Mouse (Mus musculus) spleen, embryonic (tissue): Measurements from ENCODE around the gene Gmds.

Source experiments
- CTCF ChIA-PET: fragments of 350-600 bp; sonication (Branson Sonifier 250); formaldehyde crosslinking; loops from one replicate; lab custom pipeline; 2022; lab: Charles Lee

Gene Gmds

GRCm38 (mm10) chr13:32034139-32034538 is 304.4 kb downstream of the Gmds start:
- CTCF ChIA-PET = no interaction called here

DNA sequence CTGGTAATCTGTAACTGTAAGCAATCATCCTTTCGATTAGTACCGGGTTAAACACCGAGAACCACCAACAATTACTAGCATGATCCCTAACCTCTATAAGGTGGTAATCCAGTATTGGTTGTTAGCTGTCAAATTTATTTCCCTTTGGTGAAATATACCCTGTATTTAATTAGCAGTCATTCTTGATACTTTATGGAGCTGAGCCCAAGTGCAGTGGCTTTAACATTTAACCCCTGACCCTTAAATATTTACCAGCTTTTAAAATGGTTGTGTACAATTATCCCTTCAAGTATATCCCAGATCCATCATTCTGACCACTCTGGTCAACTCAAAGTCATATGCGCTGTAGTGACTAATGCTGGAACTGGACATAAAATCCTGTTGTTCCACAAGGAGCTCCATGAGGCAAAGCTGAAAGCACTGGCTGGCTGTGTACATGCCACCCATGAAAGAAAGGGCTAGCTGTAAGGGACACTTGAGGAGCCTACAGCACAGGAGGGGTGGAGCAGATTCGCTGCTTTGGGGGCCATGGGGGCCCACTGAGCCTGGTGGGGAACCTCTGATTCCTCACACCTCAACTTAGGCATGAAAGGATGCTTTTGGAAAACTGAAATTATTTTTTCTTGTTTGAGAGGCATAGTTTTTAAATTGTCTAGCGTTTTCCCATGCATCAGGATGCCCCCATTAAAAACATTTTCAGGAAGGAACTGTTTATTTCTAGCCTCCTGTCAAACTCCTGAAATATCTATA is 312.1 kb downstream of the Gmds start:
- CTCF ChIA-PET = no interaction called here

GRCm38 (mm10) chr13:32024822-32025221 is 313.7 kb downstream of the Gmds start:
- CTCF ChIA-PET = no interaction called here

DNA sequence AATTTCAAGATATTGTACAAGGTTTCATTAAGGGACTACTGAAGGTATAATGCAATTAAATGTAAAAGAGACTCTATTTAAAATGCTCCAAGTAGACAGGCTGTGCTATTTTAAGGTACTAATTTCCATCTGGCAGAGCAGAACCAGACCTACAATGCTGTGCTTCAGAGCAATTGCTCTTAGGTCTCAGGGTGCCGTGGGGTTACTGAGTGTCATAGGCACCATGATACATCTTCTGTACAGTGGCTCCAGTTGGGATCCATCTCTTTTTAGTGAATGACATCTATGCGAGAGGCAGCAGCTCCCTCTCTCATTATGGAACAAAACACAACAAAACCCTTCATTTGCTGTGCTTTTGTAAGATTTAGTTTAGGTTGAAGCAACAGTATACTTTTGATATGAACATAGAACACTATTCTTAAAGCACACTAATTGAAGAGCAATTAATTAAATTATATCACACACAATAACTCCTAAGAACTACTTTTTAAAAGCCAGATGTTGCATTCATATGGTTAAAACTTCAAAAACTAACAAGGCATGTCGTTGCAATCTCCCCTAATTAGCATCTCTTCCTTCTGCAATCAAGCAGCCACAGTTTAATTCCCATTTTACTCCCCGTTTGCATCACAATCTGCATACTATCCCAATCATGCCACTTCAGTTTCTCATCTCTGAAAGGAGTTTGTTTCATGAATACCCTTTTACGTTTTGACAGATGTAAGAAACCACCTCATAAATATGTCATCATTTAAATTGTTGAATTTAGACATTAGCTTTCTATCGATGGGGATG is 317.9 kb downstream of the Gmds start:
- CTCF ChIA-PET = no interaction called here

GRCm38 (mm10) chr13:32019256-32019620 is 319.3 kb downstream of the Gmds start:
- CTCF ChIA-PET = no interaction called here

- CTCF ChIA-PET = no interaction called here
Observed at GRCm38 (mm10) chr13:32018518-32019255, 319.9 kb downstream of the Gmds start.

- CTCF ChIA-PET = interaction anchor here (0.7 kb wide), 1 partner anchor 87 kb away, joined by 4 read pairs; no protein-coding TSS in a partner anchor
Observed at GRCm38 (mm10) chr13:32008802-32009201, 329.7 kb downstream of the Gmds start.

DNA sequence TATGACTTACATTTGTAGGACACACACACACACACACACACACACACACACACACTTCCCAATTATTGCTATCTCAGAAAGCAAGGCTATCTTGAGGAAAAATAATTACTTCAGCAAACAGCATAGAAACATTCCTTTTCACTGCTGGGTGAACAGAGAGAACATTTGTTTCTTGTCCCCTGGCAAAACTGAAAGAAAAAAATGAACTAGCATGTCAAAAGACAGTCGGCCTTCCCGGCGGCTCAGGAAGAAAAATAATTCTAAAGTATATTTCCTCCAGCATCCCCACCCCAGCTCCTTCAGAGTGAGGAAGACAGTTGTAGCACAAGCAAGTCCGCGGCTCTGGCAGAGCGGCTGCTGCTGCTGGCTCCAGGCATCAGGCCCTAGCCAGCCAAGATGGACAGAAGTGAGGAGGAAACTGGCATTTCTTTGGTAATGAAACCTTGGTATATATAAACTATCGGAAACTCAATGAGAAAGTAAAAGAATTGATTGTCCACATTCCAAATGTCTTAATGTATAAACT is 330.4 kb downstream of the Gmds start:
- CTCF ChIA-PET = interaction anchor here (0.7 kb wide), 1 partner anchor 88 kb away, joined by 4 read pairs; no protein-coding TSS in a partner anchor

GRCm38 (mm10) chr13:31993391-31993790 is 345.1 kb downstream of the Gmds start:
- CTCF ChIA-PET = no interaction called here

DNA sequence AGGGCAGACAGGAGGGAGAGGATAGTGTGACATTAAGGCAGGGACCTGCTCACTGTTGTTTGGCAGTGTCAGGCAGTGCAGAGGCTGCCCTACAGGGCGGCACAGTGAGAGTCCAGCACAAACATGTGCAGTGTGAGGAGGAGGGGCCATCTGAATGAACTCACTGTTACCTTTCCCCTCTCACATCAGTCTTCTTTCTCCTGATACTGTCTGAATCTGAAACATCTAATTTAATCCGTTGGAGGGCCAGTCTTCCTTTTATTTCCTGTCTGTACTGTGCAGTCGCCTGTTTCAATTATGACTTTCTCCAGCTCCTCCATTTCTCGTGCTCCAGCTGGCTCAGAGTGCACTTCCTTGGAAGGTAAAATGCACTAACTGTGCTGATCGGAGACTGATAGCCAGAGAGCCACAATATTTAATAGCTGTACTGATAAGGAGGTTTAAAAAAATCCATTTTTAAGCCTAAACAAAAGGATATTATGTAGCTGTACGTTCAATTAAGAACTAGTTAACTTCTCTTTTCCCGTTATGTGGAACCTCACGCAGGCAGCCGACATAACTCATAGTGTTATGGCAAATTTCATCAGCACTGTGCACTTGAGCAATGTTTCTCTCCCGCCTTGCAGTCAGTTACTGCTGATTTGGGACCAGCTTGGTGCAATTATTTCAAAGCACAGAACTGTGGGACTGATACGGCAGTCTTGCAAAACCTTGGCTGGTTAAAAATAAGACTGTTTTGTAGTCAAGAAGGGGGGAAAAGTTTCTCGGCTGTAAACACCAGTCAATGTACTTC is 345.9 kb downstream of the Gmds start:
- CTCF ChIA-PET = no interaction called here

DNA sequence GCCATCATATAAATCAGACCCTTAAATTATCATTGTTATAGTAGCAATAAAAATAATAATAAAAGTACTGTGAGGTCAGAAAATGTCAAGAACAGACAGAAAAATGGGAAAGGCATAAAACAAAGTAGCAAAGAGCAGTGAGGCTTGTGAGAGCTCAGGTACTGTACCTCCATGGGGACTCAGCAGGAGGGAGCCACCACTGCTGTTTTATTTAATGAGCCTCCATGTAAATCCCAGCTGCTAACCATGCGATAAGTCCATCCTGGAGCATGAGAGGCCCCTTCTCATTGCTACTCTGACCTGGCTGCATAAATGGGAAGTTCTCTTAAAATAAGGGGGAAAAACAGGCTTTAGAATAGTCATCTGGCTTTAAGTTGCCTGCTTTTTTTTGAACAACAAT is 357.3 kb downstream of the Gmds start:
- CTCF ChIA-PET = no interaction called here

GRCm38 (mm10) chr13:31978126-31978525 is 360.4 kb downstream of the Gmds start:
- CTCF ChIA-PET = no interaction called here

- CTCF ChIA-PET = no interaction called here
Observed at GRCm38 (mm10) chr13:31974751-31975479, 363.6 kb downstream of the Gmds start.

GRCm38 (mm10) chr13:31971040-31971501 is 367.5 kb downstream of the Gmds start:
- CTCF ChIA-PET = no interaction called here

DNA sequence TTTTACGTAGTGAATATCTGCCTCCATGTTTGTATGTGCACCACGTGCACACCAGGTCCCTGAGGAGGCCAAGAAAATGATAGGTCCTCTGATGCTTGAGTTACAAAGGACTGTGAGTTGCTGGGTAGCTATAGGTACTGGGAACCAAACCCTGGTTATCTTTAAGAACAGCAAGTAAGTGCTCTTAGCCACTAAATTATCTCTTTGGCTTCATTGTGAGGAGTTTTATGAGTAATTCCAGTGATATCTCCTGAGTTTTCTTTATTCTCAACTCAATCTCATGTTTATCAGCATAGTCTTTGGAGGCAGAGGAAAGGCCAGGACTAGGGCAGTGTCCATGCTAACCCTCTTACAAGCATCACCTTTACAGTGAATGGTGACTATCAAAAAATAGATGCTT is 370.3 kb downstream of the Gmds start:
- CTCF ChIA-PET = no interaction called here

- CTCF ChIA-PET = no interaction called here
Observed at GRCm38 (mm10) chr13:31966931-31967532, 371.5 kb downstream of the Gmds start.

DNA sequence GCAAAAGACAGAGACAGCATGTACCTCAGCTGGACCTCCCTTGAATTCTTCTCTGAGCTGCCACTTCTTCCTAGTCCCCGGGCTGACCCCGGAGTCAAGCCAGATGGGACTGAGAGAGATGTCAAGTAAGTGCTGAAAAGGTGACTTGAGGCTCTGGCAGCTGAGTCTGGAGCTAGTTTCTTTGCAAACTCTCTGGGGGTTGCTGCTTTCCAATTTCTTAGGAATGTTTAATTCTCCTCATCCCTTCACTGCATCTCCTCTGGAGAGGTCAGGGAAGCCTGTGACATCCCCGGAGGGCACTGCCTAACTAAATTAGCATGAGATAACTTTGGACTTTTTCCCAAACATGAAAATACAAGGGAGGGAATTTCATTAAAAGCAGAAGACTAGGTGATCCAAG is 378.0 kb downstream of the Gmds start:
- CTCF ChIA-PET = no interaction called here

GRCm38 (mm10) chr13:31958346-31959335 is 379.9 kb downstream of the Gmds start:
- CTCF ChIA-PET = no interaction called here

GRCm38 (mm10) chr13:31956584-31956983 is 382.0 kb downstream of the Gmds start:
- CTCF ChIA-PET = interaction anchor here (0.5 kb wide), 1 partner anchor 375 kb away, joined by 4 read pairs; no protein-coding TSS in a partner anchor
